Mouse (Mus musculus) yolk sac, embryonic 10.5 days (tissue): ENCODE measurements around the gene AI464131.
A peak's percentile ranks its signal among the peaks of the same experiment; 100 is the strongest.

Experiments used
- DNase-seq: peaks from one replicate; pipeline ENCODE4 v3.0.0-alpha.2; 2017; ENCODE audit warnings: low spot score

The AI464131 gene

DNA sequence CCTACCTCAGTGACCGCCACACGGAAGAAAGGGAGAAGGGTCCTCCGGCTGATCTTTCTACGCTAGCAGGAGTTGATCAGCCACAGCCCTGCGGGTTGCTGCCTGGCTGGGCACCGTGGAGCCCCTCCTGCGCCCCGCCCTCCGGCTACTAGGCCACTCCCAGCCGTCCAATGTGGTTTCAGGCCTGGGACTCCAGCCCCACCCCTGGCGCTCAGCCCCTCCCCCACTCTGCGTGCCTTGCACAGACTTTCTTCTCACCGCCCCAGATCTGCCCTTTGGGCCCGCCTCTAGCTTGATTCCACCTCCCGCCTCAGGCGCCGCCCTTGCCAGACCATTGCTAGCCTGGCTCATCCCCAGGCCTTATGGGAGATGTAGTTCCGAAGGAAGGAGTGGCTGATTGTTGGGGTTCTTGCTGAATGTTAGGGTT, at the start of gene AI464131:
AI464131 (minus strand) TSS at position 91 of the 427 bp plus-strand sequence.
- peak; percentile 99 for DNase-seq

DNA sequence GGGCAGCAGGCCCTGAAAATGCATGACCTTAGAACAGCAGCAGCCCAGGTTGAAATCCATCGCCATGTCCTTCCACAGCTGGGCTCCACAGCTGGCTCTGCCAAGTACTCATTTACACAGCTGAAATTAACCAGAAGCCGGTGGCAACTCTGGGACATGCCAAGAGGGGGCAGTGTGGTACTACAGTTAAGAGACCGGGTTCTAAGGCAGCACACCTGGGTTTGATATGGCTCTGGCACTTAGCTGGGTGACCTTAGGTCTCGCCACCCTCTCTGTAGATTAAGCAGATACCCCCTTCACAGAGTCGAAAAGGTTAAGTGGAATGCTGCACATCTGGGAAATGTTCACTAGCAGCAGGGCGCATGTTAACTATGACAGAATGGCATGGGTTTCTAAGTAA, 49.7 kb upstream of the AI464131 start:
- DNase-seq, result peak; percentile 62

DNA sequence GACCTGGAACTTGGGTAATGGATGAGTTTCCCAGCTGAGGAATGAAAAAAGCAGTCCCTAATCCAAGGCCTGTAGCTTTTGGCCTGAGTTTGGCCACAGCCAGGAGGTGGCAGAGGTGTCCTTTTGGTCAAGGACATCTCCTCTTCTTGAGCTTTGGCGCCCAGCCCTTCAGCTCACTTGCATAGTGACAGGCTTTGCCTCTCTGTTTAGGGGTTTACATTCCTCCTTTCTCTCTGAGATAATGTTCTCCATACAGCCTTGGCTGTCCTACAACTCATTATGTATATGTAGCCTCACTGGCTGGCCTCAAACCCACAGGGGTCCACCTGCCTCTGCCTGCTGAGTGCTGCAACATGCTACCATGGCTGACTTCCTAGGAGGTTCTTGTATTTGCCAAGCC, 44.2 kb upstream of the AI464131 start:
- DNase-seq, result no peak

DNA sequence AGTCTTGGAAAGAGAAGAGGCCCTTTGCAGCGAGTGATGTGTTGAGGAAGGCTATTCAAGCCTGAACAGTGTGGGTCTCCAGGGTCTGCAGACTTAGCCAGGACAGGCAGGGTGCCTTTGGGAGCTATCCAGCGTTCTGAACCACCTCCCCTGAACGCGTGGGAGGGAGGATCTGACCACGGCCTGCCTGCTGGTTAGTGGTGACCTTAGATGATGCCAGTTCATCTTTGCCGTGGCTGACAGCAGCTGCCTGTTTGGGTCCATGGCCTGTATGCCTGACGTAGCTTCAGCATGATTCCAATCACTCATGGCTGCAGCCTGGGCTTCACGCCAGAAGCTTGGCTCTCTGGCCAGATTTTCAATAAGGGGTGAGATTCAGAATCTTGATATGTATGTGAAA, 43.1 kb upstream of the AI464131 start:
- peak; percentile 51 for DNase-seq

DNA sequence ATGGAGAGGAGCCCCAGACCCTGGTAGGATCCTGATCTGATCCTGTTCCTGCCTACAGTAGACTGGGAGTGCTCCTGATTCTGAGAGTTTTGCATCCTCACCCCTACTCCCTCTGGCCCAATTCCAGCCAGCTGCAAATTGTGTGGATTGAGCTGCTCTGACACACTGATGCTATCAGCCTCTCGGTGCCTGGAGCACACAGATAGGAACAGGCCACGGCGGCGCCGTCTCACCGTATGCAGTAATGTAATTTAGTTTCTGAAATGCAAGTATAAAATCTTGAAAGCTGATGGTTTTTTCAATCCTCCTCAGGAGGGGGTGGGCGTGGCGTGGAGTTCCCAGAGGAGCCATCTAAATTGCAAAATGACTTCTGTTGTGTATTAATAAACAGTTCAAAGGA, 39.3 kb upstream of the AI464131 start:
- DNase-seq, result no peak

DNA sequence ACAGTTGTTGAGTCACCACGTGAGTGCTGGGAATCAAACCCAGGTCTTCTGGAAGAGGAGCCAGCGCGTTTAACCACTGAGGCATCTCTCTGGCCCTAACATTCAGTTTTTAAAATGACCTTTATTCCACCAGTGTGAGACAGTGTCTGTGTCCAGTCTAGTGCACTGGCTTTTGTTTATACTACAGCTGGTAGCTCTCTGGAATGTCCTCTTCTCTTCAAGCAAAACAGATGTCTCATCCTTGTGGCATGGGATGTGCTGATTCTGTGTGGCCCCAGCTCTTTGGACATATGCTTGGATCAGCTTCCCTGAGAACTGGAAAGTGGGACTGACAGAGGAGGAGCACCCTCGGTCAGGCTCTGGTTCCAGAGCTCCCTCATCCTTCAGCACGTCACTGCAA, 32.0 kb upstream of the AI464131 start:
- DNase-seq, result no peak

DNA sequence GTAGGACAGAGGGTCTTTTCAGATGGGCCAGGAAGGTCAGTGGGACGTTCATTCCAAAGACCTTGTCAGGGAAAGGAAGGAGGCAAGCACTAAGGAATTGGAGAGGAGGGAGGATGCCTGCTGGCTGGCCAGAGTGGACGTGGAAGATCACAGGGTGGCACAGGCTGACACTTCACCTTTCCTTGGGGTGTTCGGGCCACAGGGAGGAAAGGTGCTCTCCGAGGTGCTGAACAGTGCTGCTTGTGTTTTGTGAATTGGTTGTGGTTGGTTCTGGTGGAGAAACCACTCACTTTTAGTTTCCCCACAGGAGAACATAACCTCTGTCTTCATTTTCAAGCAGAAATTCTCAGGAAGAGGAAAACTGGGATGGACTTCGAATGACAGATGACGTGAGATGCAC, 29.5 kb upstream of the AI464131 start:
- no peak for DNase-seq

DNA sequence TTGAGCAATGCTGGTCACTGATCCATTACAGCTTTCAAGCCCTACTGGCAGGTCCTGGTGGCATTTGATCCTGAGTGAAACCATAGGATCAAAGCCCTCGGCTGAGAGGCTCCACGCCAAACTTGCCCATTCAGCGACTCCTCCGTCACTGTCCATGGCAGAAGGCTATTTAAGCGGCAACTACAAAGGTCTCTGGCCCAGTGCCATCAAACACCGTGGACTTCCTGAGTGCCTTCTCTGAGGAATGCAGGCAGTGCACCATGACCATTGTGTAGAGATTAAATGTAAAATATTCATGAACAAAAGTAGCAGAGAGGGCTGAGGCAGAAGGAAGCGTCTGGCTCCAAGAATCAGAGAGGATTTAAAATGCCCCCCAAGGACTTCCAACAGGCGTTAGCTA, 25.1 kb upstream of the AI464131 start:
- no peak for DNase-seq

DNA sequence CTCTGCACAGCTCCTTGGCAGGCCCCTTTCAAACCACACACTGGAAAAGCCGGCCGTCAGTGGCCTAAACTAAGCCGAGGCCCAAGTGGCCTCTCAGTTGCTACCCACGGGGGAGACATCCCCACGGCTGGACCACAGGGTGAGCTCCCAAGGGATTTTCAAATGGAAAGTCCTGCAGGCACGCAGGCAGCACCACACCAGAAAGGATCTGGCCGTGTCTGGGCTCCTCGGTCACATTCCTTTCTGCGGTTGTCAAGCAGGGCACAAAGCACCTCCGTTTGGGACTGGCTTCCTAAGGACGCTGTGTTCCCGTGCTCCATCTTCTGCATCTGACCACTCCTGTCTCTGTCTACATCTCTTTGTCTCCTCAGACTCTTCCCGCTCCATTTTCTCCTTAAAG, 24.2 kb upstream of the AI464131 start:
- no peak for DNase-seq

DNA sequence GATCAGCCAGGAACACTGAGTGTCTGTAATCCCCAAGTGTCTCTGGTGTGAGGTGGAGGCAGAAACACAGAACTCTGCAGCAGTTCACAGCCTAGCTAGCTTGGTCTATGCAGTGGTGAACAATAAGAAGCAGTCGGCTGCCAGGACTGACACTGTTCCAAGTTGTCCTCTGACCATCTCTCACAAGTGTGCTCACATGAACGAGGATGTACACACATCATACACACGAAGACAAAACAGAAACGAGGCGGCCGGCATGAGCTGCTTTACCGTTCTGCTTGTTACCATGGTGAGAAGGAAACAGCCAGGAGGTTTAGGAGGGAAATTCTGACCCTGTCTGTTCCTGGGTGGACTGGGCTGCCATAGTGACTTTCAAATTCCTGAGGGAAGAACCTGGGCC, 23.7 kb upstream of the AI464131 start:
- DNase-seq, result no peak

DNA sequence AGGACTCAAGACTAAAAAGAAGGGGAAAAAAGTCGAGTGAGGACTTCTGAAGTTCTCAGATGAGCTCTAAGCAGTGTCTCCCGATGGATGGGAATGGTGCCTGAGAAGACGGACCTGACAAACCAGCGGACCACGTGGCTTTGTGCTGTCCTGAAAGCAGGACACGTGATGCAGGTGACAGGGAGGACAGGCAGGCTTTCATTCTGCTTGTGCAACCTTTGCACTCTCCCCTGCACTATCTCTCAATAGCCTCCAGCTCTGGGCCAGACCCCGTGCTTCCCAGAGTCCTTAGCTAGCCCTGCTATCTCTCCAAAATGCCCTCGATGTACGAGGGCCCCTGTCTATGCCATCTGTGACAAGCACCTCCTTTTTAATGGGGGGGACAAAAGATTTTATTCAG, 22.0 kb upstream of the AI464131 start:
- peak; percentile 76 for DNase-seq

DNA sequence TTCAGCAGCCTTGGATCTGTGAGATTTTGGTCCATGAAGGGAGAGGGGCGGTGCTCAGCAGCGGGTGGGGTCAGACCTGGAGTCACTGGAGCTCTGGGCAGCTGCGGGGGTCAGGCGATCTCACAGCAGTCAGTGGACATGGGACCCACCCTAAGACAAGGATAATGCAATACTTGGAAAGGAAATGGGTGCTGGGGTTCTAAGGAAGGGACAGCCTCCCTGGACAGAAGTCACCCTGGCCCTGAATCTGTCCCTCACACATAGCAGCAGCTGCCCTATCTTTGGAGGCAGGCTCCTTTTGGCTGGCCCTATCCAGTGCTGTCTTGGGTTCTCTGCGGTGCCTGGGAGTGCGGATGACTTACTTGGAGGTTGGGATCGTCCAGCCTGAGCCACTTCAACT, 21.0 kb upstream of the AI464131 start:
- no peak for DNase-seq

DNA sequence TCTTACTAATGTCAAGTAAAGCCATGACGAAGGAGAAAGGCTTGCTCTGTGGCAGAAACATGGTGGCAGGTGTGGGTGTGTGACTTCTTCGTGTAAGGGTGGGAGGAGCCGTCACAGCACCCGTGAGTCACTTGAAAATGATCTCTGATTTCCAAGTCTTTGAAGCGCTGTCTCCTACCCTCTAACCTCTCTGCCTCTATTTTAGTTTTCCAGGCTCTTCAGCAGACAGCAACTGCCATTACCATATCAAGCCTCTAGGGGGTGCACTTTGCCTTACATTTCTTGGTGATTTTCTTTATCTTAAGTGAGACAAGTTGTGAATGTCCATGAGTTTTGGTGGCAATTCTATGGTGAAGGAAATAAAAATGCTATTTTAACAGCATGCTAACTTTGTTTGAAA, 19.9 kb upstream of the AI464131 start:
- no peak for DNase-seq

DNA sequence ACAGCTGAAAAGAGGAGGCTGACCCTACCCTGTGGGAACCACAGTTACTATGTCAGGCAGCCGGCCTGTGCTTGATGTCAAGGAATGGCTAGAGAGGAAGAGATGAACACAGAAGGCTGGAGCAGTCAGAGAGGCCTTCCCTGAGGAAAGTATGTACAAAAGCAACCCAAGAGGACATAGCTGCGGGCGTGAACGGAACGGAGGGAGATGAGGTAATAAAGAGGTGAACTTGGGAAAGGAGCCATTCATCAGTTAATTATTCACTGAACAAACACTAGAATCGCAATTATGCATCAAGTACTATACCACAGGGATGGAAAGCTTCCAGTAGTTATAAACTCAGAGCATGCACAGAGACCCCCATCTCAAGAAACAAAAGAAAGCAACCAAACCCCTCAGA, 19.3 kb upstream of the AI464131 start:
- DNase-seq, result no peak

DNA sequence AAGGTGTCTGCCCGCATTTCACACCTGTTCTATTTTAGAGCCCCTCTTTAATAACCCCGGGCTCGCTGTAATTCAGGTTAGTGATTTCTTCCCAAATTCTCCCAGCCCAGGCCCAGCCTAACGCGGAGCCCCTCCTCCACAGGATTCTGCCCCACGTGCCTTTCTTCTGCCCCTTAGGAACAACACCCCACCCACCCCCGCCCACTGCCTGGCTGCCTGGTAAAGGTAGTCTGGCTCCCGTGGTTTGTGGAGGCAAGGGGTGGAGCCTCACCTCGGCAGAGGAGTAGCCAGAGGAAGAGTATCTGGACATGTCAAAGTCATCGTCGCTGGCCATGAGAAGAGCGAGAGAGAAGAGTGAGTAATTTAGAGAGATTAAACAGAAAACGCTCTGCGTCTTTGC, 17.8 kb upstream of the AI464131 start:
- no peak for DNase-seq

DNA sequence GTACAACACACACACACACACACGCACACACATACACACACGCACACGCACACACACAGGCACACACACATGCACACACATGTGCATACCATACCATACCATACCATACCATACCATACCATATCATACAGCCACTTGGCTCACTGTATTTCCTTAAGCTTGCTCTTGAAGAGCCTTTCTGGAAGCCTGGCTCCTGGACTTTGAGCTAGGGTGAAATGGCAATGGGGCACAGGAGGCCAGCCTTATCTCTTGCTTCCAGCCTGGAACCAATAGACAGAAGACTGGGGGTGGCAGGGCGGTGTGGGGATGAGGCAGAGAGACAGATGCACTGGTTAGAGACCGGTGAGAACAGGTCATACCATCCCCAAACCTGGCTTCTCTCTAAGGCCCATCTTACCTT, 16.3 kb upstream of the AI464131 start:
- DNase-seq, result no peak

DNA sequence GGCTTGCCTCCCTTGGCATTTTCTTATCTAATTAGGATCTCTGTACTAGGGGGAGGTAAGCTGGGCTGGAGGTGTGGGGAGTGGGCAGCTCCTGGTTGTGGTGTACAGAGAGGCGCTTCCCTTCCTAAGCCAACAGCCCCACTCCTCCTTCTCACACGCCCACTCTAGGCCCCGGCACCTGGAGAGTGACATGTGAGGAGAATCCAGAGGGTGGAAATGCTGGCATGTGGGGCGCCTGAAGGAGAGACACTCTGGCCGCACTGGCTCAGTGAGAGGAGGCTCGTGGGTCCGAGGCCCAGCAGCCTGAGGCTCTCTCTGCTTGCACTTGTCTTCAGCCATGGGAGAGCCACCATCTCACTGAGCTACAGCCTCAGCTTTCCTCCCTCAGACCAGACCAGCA, 15.5 kb upstream of the AI464131 start:
- DNase-seq, result no peak

DNA sequence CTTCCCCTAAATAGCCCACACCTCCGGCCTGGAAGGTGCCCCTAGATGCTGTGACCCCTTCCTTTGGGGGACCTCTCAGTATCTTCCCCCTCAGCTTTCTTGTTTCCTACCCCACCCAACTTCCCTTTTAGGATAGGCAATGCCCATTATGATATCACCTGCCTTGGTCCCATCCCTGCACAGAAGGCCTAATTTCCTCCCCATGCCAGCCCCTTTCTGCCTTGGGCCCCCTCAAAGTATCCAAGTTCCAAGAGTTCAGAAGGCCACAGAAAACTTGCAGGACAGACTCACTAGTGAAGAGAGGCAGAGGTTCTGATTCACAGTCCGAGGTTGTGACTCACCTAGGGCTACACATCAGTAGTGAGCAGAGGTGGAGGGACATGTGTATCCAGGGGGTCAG, 14.4 kb upstream of the AI464131 start, which contains the start of gene 1110017D15Rik:
1110017D15Rik (minus strand) TSS at position 101 of the 400 bp plus-strand sequence.
- DNase-seq, result no peak

DNA sequence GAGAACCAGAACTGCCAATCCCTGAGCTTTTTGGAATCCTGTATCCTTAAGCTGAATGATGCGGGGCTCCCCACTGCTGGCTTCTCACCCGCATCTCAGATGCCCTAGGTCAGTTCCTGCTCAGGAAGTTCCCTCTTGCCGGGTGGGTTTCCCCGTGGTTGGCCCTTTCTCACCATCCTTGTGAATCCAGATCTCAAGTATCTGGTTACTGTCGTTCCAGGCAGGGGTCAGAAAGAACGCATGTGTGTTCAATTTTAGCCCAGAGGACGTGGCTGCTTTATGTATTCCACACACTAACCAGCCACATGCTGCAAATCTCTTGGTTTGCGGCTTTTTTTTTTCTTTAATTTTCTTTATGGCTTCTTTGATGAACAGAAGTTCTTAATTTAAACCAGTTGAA, 10.8 kb upstream of the AI464131 start:
- DNase-seq, result no peak

DNA sequence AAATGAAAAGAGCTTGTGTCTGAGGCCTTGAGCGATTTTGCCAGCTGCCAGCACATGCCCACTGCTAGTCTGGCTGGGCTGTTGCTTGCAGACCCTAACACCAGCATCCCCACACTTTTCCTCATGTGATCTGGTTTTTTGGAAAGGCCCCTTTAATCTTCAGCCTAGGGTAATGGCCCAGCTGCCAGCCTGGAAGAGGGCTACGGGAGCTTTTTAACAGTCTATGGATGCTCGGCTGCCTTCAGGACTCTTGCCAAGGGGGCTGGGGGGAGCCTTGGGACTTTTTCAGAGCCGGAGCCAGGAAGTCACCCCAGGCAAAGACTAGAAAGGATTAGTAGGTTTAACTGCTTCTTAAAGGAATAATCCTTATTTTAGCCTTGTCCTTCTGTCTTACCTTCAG, 10.4 kb upstream of the AI464131 start:
- no peak for DNase-seq

DNA sequence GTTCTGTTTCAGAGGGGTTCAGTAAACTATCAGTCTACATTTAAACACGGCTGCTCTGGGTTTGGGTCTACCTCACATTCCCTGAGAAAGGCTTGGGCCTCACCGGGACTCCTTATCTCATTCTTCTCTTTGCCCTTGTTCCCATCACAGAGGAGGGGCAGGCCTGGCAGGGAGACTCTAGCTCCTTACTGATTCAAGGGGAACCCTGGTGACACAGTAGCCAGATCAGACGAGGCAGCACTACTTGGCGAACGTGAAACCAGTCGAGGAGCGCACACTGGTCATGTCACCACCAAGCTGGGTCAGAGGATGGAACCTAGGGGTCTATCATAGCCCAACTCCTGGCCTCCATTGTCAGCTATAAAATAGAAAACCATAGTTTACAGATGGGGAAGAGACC, 5.1 kb upstream of the AI464131 start:
- DNase-seq, result no peak

DNA sequence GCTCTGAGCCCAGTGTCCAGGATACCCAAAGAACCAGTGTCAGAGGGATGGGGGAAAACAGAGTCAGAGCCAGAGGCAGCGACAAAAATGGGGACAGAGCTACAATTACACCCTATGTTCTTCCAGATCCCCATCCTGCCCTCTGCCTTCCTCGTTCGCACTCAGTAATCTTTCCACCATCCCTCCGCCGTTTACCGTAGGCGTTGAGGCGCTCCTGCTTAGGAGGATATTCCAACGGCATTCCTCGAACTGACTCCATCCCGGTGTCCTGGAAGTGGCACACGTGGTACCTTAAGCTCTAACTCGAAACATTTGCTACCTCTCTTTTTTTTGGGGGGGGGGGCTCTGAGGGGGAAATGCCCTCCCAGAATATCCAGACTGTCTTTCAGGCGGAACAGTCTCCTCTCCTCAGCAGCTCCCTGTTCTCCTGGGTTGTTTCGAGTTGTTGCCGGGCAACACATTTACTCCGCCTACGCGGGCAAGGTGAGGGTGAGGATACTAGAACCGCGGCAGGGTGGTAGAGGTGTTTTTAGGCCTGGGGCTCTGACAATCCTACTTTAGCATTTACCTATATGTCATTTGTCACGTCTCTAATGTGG, 4.5 kb upstream of the AI464131 start:
- DNase-seq, result no peak

DNA sequence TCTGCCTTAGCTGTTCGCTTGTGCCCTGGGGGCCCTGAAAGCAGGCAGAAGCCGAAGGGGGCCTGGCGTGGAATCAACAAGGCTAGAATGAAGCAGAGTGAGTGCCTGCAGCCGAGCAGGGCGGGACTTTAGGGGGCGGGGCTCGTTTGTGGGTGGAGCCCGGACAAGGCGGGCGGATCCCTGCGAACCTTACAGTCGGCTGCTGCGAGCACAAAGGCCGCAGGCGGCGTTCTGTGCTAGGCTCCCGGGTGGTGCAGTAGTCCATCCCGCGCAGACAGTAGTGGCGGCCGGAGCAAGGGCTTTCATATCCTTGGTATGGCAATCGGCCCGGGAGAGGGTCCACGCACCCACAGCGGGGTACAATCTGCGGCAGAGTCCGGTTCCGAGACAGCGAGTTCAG, 4.0 kb upstream of the AI464131 start:
- peak; percentile 86 for DNase-seq

DNA sequence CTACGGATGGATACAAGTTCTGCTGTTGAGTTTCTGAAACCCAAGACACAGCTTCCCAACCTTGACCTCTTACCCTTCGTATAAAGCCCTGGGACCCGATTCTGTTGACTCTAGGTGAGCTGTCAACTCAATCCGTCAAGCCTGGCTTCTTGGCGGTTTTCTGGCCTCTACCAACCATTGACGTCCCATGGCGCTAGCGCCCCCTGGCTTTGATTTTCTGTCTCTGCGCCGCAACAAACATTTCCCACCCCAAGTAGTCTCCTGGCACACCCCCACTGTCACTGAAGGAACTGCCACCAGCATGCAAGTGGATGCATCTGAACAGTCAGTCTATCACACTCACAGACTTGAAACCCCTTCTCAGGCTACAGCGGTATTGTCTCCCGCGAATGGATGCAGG, 3.3 kb upstream of the AI464131 start:
- peak; percentile 70 for DNase-seq

DNA sequence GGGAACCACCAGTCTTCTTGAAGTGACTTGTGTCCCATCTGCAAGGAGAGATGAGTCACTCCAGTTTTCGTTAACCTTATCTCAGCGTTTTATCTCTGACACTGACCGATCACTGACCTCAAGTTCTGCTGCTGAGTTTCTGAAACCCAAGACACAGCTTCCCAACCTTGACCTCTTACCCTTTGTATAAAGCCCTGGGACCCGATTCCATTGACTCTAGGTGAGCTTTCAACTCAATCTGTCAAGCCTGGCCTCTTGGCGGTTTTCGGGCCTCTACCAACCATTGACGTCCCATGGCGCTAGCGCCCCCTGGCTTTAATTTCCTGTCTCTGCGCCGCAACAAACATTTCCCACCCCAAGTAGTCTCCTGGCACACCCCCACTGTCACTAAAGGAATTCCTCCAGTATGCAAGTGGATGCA, 2.3 kb upstream of the AI464131 start:
- peak; percentile 64 for DNase-seq
